Mouse (Mus musculus) 416B (cell line): ENCODE data around the gene Hoxc9.

Experiments used
- DNase-seq: peaks from one replicate; pipeline ENCODE4 v3.0.0; 2011; ENCODE audit warnings: low read depth

Hoxc9 gene

GRCm38 (mm10) chr15:102999955-103000354 lies 23.7 kb downstream of the Hoxc9 start:
- DNase-seq, result peak; percentile 43

- no peak for DNase-seq
Observed at GRCm38 (mm10) chr15:103000501-103000901, 24.3 kb downstream of the Hoxc9 start.

DNA sequence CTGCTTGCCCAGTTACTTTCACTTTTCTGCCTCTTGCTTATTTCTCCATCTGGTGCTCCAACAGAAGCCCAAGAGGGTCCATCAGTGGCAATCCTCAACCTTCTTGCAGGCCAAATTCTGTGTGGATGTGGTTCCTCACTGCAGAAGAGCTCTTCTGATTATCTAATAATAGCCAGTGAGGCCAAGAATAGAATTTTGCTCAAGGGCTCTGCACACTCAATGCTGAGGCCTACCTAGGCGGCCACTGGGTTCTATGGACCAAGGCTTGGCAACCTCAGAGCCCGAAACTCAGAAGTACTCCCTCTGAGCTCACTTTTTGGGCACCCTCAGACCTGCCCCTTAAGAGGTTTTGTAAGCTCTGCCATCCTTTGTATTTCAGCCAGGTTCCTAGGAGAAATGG lies 25.1 kb downstream of the Hoxc9 start:
- no peak for DNase-seq

DNA sequence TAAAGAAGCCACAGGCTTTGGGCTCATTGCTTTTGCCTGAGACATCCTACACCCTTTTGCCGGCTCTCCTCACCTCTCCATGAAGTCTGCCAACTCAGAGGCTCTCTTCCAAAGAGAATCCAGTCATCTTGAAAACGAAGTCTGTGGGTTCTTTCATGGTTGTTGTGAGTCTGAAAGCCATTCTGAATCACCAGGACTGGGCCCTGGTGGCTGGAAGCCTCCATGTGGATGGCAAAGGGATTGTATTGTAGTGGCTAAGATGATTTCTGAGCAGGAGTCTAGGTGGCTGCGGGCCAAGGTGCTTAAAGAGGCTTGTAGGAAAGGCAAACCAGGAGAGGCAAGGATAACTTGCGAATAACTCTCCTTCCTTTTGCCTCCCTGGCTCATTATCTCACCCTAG lies 25.9 kb downstream of the Hoxc9 start:
- DNase-seq, result no peak

- DNase-seq, result no peak
Observed at GRCm38 (mm10) chr15:103002821-103003448, 26.7 kb downstream of the Hoxc9 start.

GRCm38 (mm10) chr15:103005308-103005707 lies 29.1 kb downstream of the Hoxc9 start:
- no peak for DNase-seq

DNA sequence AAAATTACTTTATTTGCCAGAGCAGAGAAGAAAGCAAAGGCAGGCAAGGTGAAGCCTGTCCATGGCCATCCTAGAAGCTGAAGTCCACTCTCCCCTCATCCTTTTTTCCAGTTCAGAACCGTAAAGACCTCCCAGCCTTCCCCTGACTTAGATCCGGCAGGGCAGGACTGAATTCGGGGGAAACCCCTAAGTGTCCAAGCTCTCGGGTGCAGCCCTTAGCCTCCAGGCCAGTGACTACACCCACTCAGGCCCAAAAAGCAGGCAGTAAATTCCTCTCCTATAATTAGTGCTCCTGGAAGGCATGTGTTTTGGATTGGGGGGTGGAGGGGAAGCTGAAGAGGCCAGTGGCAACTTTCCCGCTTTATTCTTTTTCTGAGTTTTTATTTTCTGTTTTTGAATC lies 29.6 kb downstream of the Hoxc9 start:
- no peak for DNase-seq

- no peak for DNase-seq
Observed at GRCm38 (mm10) chr15:103006326-103006725, 30.1 kb downstream of the Hoxc9 start.

- no peak for DNase-seq
Observed at GRCm38 (mm10) chr15:103009265-103010111, 33.2 kb downstream of the Hoxc9 start.

DNA sequence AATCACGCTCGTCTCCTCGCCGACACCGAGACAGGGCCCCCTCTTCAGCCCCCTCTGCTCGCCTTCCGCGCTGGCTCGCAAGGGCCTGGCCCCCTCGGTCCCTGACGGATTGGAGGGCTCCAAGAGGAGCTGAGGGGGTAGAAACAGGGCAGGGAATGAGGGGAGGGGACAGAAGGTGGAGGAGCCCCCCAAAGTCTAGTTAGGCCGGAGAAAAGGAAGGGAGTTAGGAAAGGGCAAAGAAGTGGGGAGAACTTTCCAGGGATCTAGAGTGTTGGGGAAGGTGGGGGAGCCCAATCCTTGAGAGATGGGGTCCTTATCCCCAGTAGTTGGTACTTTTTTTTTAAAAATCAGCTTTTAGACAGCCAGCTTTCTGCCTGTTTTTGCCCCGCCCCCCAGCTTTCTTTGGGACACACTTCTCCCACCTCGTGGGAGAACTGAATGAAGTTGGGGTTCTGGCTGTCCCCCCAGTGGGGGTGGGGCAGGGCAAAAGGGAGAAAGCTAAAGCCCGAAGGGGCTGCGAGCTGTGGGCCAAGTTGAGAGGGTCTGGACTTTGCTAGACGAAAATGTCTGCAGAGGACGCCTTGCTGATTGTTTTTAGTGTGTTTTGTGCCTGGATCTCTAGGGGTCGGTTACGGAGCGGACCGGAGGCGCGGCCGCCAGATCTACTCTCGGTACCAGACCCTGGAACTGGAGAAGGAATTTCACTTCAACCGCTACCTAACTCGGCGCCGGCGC lies 34.0 kb downstream of the Hoxc9 start:
- DNase-seq, result no peak

- DNase-seq, result no peak
Observed at GRCm38 (mm10) chr15:103010847-103011555, 34.8 kb downstream of the Hoxc9 start.

- DNase-seq, result no peak
Observed at GRCm38 (mm10) chr15:103011928-103012486, 35.8 kb downstream of the Hoxc9 start.

- DNase-seq, result peak; percentile 66
Observed at GRCm38 (mm10) chr15:103013238-103013984, 37.2 kb downstream of the Hoxc9 start.

DNA sequence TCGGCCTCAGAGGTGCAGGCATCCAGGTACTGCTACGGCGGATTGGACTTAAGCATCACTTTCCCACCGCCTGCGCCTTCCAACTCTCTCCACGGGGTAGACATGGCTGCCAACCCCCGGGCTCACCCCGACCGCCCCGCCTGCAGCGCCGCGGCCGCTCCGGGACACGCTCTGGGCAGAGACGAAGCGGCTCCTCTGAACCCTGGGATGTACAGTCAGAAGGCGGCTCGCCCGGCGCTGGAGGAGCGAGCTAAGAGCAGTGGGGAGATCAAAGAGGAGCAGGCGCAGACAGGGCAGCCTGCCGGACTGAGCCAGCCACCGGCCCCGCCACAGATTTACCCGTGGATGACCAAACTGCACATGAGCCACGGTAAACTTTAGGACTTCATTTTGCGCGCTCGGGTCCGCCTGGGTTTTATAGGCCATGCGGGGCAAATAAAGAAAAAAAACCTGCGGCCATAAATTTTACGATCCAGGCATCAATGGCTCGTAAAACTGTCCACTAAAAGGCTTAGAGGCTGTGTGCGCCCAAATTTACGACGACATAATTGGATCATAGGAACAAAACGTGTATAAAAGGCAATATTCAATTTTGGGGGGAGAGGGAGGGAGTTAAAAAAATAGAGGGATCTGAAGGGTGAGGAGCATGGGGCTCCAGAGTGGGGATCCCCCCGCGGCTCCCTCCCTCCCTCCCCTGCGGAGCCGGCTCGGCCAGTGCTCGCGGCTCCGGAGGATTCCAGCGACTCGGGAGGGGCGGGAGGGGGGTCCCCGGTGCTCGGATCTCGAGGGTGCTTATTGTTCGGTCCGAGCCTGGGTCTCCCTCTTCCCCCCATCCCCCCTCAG lies 38.1 kb downstream of the Hoxc9 start:
- no peak for DNase-seq

DNA sequence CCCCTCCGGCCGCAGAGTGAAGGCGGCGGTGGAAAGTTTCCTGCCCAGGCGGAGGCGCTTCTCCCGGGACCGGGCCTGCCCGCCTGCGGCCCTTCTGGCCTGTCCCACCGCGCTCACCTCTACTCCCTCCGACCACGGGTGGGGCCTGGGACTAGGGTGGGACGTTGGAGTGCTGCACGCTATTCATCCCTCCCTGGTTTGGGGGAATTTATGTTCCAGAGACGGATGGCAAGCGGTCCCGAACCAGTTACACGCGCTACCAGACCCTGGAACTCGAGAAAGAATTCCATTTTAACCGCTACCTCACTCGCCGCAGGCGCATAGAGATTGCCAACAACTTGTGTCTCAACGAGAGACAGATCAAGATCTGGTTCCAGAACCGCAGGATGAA lies 38.8 kb downstream of the Hoxc9 start:
- DNase-seq, result no peak

DNA sequence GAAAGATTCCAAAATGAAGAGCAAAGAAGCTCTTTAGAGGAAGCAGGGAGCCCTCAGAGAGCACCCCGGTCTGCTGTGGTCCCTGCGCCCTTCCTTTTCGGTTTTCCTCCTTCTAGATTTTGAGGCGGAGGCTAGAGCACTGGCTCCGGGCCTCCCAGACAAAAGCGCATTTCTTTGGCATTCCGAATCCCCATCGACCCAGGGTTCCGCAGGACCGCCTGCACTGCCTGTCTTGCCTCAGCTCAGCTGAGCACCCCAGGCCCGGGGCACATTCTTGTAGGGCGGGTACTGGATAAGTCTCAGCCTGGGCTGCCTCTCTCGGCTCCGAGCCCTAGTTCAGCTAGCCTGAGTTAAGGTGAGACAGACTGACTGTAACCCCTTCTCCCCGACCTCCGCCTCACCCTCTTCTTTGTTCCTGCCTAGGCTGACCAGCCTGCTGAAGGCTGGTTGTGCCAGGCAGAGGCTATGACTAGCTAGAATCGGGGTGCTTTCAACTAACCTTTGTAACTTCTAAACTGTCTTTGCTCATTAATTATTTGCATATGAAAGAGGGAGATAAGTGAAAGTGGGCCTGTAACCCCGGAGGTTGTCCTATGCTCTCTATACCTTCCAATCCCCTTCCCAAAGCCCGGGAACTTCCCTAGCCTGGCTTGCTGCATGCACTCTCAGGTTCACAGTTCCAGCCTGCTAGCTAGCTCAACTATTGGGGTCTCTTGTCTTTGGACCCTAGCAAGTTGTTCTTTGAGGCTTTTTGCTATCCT lies 39.3 kb downstream of the Hoxc9 start:
- no peak for DNase-seq

- no peak for DNase-seq
Observed at GRCm38 (mm10) chr15:103018636-103019035, 42.4 kb downstream of the Hoxc9 start, which contains the start of gene Hoxc4. Gene Hoxc4, plus strand, starts transcription at chr15:103018934.

DNA sequence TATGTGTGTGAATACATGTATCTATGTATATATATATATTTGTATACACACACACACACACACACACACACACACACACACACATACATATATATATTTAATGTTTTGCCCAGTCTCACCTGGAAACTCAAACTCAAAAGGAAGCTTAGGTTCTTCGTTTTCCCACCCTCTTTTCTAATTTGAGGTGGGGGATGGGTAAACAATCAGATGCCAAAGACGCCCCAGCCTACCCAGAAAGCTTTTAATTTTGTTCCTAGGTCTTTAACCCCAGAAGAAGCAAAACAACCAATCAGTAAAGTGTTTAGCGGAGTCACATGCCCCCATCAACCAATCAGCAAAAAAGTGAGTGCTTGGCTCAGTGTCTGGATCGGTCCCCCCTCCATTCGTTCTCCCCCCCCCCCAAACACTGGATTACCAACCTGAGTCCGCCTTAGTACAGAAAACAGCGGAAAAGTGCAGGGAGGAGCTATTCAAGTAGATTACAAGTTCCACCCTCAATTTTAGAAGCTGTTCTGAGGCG lies 44.7 kb downstream of the Hoxc9 start:
- no peak for DNase-seq

- DNase-seq, result no peak
Observed at GRCm38 (mm10) chr15:103021544-103021943, 45.3 kb downstream of the Hoxc9 start.
